Mouse (Mus musculus): Measurements from ENCODE around the gene 4930539E08Rik. TPM values are rescaled to one million over a fixed set of nuclear protein-coding genes. Genes with fewer than 3 reads are reported as not detected.
A peak's percentile ranks its signal among the peaks of the same experiment; 100 is the strongest.

4930539E08Rik gene
- total RNA-seq, 4 experiments from 2014 or later = 10.5 to 12.1 (median 10.8) TPM

DNA sequence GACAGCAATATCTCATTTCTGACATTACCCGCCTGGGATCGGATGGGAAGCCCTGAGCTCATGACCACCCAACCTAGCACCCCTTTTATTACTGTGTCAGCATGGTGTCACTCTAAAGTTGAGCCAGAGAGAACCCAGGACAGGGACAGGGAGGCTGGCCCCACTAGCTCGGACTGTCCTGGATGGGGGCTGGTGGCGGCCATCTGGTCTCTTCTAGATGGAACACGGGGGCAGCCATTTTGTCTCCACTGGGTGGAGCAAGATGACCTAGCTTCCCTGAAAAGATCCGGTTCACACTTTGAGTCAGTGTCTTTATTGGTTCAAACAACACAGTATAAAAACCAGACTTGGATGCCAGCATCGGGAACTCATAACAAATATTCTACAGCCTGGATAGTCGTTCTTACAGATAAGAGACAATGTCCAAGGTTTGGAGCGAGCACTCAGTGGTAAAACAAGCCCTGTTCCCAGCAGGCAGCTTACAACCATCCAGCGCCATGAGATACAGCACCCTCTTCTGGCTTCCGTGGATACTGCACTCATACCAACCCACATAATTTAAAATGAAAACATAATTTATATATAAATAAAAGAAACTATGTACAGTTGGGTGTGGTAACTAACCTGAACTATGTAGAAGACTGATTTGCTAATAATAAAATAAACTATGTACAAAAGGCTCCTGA lies 18.9 kb downstream of the 4930539E08Rik start:
- no peak for DNase-seq (ENCODE audit: low spot score in 2 of 2)

GRCm38 (mm10) chr17:28895217-28895875 lies 19.8 kb downstream of the 4930539E08Rik start:
- no peak for DNase-seq (ENCODE audit: low spot score in 2 of 2)

- DNase-seq (ENCODE audit: low spot score in 2 of 2) = no peak
Measured at GRCm38 (mm10) chr17:28894050-28894767, 20.9 kb downstream of the 4930539E08Rik start.

DNA sequence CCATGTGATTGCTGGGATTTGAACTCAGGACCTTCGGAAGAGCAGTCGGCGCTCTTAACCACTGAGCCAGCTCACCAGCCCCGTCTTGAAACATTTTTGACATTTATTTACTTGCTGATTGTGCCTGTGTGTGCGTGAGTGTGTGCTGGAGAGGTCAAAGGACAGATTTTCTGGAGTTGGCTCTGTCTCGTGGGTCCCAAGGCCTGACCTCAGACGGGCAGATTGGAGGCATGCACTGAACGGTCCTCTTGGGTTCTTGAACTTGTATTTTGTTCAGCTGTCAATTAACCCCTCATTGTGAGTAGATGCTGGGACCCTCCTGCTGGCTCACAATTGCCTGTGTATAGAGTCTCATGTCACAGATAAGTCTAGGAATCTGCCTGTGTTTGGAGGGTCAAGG lies 28.9 kb downstream of the 4930539E08Rik start:
- no peak for DNase-seq (ENCODE audit: low spot score in 2 of 2)

- no peak for DNase-seq (ENCODE audit: low spot score in 2 of 2)
Measured at GRCm38 (mm10) chr17:28885231-28885630, 29.9 kb downstream of the 4930539E08Rik start.

GRCm38 (mm10) chr17:28883941-28884516 lies 31.1 kb downstream of the 4930539E08Rik start:
- no peak for DNase-seq (ENCODE audit: low spot score in 2 of 2)

GRCm38 (mm10) chr17:28882810-28883209 lies 32.3 kb downstream of the 4930539E08Rik start:
- DNase-seq (ENCODE audit: low spot score in 2 of 2) = no peak

DNA sequence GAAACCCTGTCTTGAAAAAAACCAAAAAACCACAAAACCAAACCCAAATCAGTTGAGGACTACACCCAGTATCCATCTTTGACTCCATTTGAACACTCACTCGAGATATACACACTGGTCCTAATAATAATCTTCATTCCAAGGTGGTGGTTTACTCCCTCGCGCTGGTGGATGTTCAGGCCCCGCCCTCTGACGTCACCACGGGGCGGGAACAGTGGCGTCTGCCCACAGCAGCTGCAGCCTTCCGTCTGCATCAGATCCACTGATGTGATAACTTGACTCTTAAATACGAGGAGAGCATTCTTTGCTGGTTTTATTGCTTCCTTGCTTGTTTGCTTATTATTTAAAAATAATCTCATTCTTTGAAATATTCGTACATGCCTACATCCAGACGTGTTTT lies 32.8 kb downstream of the 4930539E08Rik start:
- no peak for DNase-seq (ENCODE audit: low spot score in 2 of 2)

DNA sequence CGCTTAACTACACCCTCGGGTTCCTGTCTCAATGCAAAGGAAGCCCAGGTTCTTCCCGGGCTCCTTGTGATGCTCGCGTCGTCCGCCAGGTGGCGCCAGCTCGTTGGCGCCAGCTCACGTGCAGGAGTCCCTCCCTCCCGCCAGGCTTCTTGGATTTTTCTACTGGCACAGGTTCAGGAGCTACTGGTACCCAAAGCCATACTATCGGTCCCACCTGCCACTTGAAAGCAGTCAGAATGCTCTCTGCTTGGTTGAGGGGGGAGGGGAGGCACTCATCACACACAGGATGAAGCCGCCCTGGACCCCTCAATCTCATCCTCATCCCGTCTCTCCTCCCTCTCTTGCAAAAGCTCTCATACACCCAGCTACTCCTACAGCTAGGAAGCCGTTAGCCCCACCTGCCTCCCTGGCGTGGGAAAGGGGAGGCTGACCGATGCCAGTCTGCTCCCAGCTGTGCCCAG lies 35.2 kb downstream of the 4930539E08Rik start:
- peak; percentile 64 to 67 for DNase-seq (ENCODE audit: low spot score in 2 of 2)

GRCm38 (mm10) chr17:28876821-28877220 lies 38.3 kb downstream of the 4930539E08Rik start:
- no peak for DNase-seq (ENCODE audit: low spot score in 2 of 2)

- no peak for DNase-seq (ENCODE audit: low spot score in 2 of 2)
Measured at GRCm38 (mm10) chr17:28876331-28876730, 38.8 kb downstream of the 4930539E08Rik start.

DNA sequence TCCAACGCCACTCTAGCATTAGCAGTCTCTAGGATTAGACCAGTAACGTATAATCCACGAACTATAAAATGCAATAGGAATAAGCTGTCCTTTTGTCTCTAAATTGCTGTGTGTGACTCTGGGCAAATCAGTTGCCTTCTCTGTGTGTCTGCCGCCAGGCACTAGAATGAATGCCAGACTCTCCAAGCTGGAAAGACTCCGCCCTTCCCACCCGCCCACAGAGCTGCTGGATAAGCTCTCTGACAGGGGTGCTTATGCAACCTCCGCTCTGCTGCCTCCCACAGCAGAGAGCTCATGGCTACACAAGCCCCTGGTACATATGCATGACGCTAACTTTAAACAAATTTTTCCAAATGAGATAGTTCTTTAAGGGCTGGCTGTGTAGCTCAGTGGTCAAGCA lies 39.8 kb downstream of the 4930539E08Rik start:
- DNase-seq (ENCODE audit: low spot score in 2 of 2) = peak; percentile 38 to 85

DNA sequence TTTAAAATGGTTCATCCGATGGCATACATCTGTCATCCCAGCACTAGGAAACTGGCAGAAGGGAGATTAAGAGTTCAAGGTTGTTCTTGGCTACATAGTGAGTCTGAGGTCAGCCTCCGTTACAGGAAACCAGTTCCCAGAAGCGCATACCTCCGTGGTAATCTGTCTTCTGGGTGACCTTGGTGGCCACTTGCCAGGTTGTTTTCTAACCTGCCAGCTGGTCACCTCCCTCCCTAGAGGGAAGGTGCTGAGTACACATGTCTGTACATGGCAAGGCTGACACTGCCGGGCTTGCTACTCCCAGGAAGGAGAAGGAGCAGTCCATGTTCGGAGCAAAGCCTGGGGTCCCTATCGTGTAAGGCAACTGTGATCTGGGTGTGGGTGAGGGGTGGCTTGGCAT lies 40.3 kb downstream of the 4930539E08Rik start:
- no peak for DNase-seq (ENCODE audit: low spot score in 2 of 2)

DNA sequence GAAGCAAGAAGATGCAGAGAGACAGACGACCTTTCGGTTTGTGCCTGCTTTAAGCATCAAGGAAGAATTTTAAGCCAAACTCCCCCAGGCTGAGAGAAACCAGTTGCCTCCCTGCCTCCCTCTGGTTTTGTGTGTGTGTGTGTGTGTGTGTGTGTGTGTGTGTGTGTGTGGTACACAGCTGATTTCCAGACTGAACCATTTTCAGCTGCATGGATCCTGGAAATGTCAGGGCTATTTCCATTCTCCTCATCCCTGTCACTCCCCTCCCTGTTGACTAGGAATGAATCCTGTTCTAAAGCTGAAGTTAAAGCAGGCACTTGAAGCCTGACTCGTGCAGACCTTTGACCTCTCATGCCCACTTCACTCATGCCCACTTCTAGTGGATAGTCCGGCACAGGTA lies 40.9 kb downstream of the 4930539E08Rik start:
- peak in 1 of 2 experiments; percentile 58 for DNase-seq (ENCODE audit: low spot score in 2 of 2)

- no peak for DNase-seq (ENCODE audit: low spot score in 2 of 2)
Measured at GRCm38 (mm10) chr17:28872322-28872721, 42.8 kb downstream of the 4930539E08Rik start.

DNA sequence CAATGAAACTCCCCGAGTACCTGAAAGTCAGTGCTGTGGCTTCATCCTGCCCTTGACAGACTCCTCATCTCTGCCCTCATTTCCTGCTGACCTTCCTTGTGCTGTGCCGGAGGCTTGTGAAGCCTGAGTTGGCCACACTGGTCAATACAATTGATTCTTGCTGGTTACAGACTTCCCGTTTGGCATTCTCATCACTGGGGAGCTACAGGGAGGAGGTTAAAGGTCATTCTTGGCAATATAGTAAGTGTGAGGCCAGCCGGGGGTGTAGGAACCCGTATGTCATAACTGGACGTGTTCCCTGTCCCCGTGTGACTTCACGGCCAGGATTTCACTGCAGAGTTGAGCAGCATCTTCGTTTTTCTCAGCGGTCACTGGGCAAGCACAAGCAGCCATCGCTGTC lies 43.3 kb downstream of the 4930539E08Rik start:
- no peak for DNase-seq (ENCODE audit: low spot score in 2 of 2)

DNA sequence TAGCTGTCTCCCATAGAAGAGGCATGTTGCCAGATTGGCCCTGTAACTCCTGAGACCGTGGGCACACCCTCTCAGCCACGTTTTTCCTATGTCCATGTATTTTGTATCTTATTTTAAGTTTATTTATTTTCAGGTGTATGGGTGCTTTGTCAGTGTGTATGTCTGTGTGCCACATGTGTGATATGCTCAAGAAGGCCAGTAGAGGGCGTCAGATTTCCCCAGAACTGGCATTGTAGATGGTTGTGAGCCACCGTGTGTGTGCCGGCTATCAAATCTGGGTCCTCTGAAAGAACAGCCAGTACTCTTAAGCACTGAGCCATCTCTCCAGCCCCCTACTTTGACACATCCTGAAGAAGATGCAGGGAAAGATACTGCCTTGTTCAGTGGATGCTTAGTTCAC lies 44.7 kb downstream of the 4930539E08Rik start:
- DNase-seq (ENCODE audit: low spot score in 2 of 2) = no peak

DNA sequence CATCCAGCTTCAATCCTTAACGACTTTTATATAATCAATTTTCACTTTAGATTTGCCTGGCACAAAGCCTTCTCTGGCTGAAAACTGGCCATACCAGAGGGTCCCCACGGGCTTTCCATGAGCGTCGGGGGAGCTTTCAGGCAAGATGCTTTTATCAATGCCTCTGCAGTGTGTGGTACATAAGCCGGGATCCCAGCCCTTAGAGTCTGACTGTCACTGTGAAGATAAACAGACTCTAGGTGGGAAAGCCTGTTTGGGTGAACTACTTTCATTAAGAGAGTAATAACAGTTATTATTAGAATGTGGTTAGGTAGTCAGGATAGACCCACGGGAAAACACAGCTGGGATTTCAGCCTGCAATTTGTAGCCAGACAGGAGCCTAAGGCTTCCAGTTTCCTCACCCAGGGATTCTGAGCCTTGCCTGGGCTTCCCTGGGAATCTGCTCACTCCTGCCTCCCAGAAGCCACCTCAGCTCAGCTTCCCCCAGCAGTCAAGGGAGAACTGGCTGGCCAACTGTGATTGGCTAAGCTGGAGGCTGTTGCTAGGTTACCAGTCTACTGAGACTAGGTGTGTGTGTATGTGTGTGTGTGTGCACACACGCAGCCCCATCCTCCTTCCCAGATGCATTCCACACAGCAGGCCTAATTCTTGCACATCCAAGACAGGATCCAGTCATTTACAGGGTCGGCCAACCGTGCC lies 45.6 kb downstream of the 4930539E08Rik start:
- peak; percentile 61 to 88 for DNase-seq (ENCODE audit: low spot score in 2 of 2)

DNA sequence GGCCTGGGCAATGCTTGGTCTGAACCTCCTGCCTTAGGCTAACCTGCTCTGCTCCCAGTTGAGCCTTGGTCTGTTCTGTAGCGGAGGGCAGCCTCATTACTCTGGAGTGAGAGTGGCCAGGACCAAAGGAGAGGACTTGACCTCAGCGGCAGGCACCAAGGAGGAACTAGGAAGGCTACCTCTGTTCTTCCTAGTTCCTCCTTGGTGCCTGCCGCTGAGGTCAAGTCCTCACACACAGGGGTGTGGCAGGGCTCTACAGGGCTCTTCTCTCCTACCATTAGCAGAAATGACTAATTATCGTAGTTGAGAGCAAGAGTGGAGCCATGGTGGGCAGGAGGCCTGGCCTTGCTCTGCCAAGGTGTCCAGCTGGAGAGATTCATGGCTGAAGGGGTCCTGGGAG lies 47.7 kb downstream of the 4930539E08Rik start:
- no peak for DNase-seq (ENCODE audit: low spot score in 2 of 2)

- no peak for DNase-seq (ENCODE audit: low spot score in 2 of 2)
Measured at GRCm38 (mm10) chr17:28866921-28867320, 48.2 kb downstream of the 4930539E08Rik start.

DNA sequence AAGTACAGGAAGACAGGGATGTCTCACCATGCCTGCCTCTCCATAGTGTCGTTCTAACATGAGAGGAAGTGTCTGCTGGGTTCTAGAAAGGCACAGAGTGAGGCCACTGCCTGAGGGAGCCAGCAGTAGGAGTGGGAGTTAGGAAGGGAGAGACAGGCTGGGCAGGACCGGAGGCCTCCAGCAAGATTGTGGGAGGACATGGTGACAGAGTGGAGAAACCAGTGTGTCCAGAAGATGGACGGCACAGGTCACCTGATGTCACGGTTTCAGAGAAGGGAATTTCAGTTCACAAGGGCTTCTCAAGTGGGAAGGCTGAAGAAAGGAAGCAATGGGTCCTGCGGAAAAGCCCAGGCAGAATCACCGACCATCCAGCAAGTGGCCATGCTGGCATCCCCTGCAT lies 50.7 kb downstream of the 4930539E08Rik start:
- DNase-seq (ENCODE audit: low spot score in 2 of 2) = no peak
